ENCODE assay signal across 7 mouse cellular contexts in the genomic region with DNA sequence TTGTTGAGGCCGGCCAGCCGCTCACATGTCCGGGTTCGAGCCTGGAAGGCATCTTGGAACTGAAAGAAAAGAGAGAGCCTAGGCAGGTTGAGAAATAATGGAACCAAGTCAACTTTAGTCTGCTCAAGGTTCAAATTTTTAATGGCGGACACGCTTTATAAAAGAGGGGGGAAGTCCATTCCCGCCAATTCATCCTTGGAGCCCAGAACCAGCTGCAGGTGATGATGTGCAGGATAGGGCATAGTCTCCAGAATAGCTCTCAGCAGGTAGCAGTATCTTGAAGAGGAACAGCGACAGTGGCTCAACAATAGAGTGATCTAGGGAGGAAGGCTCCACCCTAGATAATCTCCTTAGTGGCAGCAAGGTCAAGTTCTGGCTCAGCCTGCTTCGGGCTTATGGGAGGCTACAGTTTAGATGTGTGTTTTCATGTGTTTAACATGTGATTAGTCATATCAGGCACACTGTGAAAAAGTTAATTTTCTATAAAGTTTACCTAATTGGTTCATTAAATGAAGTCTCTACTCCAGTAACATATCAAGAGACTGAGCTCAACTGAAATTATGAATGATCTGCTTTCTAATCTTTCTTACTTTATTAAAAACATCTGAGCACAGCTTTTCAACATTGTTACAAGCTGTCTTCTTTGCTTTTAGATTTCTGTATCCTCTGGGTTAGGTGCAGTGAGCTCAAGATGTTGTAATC. TPM values are rescaled to one million over a fixed set of nuclear protein-coding genes. Genes with fewer than 3 reads are reported as not detected.
DNase-seq lines count a peak whose midpoint lies in the region; ATAC-seq and TF ChIP-seq lines count a peak whose summit lies in the region.
"Not testable (repeated sequence)": the region's sequence is repeated elsewhere in the genome, so short reads cannot be mapped to it uniquely, and the experiment has no call there.

A gene (plus strand): TSS at position 652 of the 702 bp plus-strand sequence.

- H3K27ac ChIP-seq in forebrain, embryonic 12.5 days; hindbrain, embryonic 15.5 days (replicated peaks); liver, embryonic 15.5 days (replicated peaks); midbrain, postnatal 0 days (ENCODE audit: low read depth, low read length): not testable (repeated sequence)

- not testable (repeated sequence) for H3K9ac ChIP-seq in forebrain, embryonic 12.5 days; hindbrain, embryonic 15.5 days; liver, embryonic 15.5 days; midbrain, postnatal 0 days (replicated peaks; ENCODE audit: low read length, poor library complexity, severe bottlenecking)

- TF ChIP-seq CTCF in midbrain, postnatal 0 days (IDR thresholded peaks at IDR 0.05) = not testable (repeated sequence)

- H3K4me2 ChIP-seq in forebrain, embryonic 12.5 days; hindbrain, embryonic 15.5 days; liver, embryonic 15.5 days; midbrain, postnatal 0 days (ENCODE audit: low read depth, low read length, poor library complexity, severe bottlenecking): not testable (repeated sequence)

- not testable (repeated sequence) for H3K27me3 ChIP-seq in forebrain, embryonic 12.5 days; hindbrain, embryonic 15.5 days; liver, embryonic 15.5 days; midbrain, postnatal 0 days (ENCODE audit: insufficient read depth, low read length)

- not testable (repeated sequence) for H3K36me3 ChIP-seq in forebrain, embryonic 12.5 days (replicated peaks); hindbrain, embryonic 15.5 days; liver, embryonic 15.5 days (replicated peaks); midbrain, postnatal 0 days (ENCODE audit: insufficient read depth, low read length)

- not testable (repeated sequence) for H3K9me3 ChIP-seq in forebrain, embryonic 12.5 days; hindbrain, embryonic 15.5 days; liver, embryonic 15.5 days (replicated peaks); midbrain, postnatal 0 days (ENCODE audit: low read length)

- ATAC-seq in forebrain, embryonic 12.5 days (ENCODE audit: low FRiP score); hindbrain, embryonic 15.5 days (ENCODE audit: low FRiP score, low read depth); liver, embryonic 15.5 days (ENCODE audit: insufficient read depth); midbrain, postnatal 0 days (ENCODE audit: low FRiP score): not testable (repeated sequence)

- 80% methylated on average over 9 of the region's 9 CpGs for WGBS in forebrain, embryonic 12.5 days
- 85% methylated on average over 9 of the region's 9 CpGs for WGBS in hindbrain, embryonic 15.5 days
- WGBS in liver, embryonic 15.5 days (ENCODE audit: insufficient replicate concordance) = 62% methylated on average over 9 of the region's 9 CpGs
- WGBS in midbrain, postnatal 0 days = 77% methylated on average over 9 of the region's 9 CpGs

- peaks cover 11% of the 10 kb centered on the region for H3K4me1 ChIP-seq in forebrain, embryonic 12.5 days
- H3K4me1 ChIP-seq in hindbrain, embryonic 15.5 days (replicated peaks) = peaks cover 12% of the 10 kb centered on the region
- peaks cover 20% of the 10 kb centered on the region for H3K4me1 ChIP-seq in liver, embryonic 15.5 days (replicated peaks)
- H3K4me1 ChIP-seq in midbrain, postnatal 0 days (ENCODE audit: insufficient read depth, low read length) = not testable (repeated sequence)

- not testable (repeated sequence) for DNase-seq in adrenal gland, postnatal 36 days; heart, adult 8-10 months (ENCODE audit: low spot score); layer of hippocampus, postnatal 36 days; midbrain, postnatal 0 days (ENCODE audit: low spot score)

- not testable (repeated sequence) for H3K4me3 ChIP-seq in forebrain, embryonic 12.5 days (replicated peaks); hindbrain, embryonic 15.5 days; liver, embryonic 15.5 days (replicated peaks); midbrain, postnatal 0 days (ENCODE audit: low read depth, low read length)

RNA-seq across cellular contexts. Expression of the gene that starts here (rescaled TPM):
- 10 to 100 TPM; 43.1 to 50.6 TPM for total RNA-seq in adrenal gland, postnatal 36 days (2021)
- polyA plus RNA-seq in forebrain, embryonic 12.5 days (2016; fragmentation: Nextera tagmentation; extraction: Ambion mirVana) = 230 and 232 TPM in 2 replicates
- total RNA-seq in heart, adult 8-10 months (2022) = 10 to 100 TPM; 17.3 to 26.9 (median 20.3) TPM
- 63.2 and 68.9 TPM in 2 replicates for polyA plus RNA-seq in hindbrain, embryonic 15.5 days (2015; fragmentation: Nextera tagmentation; extraction: Ambion mirVana)
- total RNA-seq in layer of hippocampus, postnatal 36 days (2021) = 10 to 100 TPM; 18.0 to 21.4 TPM
- polyA plus RNA-seq in liver, embryonic 15.5 days (2015; fragmentation: Nextera tagmentation; extraction: Ambion mirVana) = 75.5 and 78.2 TPM in 2 replicates
- 17.5 and 39.0 TPM in 2 replicates for total RNA-seq in midbrain, postnatal 0 days (2014; rRNA removed)
- polyA plus RNA-seq in midbrain, postnatal 0 days (2015; fragmentation: Nextera tagmentation; extraction: Ambion mirVana) = 38.0 and 39.3 TPM in 2 replicates
